10 mouse cellular contexts compared by ENCODE assay signal in the genomic region with DNA sequence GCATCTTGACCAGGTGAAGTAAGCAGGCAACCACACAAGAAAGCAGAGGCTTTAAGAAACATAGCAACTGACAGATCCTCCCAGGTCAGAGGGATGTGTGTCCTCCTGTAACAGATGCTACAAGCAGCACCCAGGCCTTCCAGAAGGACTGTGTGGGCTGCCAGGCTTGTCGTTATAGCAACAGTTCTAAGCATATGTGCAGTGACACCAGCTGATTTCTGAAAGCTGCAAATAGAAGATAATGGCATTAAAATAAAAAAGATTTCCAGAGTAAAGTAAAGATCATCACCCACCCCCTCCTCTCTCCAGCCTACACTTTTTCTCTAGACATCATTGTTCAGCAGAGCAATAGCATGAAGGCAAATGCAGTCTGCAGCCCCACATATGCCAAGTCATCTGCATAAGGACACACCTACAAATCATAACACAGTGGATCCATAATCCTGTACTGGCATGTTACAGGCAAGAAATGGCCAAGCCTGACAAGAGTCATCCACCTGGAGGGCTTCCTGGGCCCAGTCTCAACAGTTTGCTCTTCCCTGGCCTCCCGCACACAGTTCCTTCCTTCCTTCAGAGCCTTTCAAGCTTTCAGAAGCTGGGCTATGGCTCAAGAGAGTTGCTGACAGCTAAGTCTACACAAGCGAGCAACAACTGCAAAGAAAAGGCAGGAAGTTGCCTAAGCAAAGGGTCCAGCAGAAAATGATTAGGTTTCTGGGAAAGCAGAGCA.
DNase-seq lines count a peak whose midpoint lies in the region; ATAC-seq lines count a peak whose summit lies in the region.
"Had no signal": no experiment of that assay in that cellular context is flagged by ENCODE, and none has a peak within 500 bp of the region (broad histone marks: within the 10 kb centered on the region; RNA-seq: fewer than 3 reads in every experiment).

No protein-coding gene starts in this region.

- no peak overlapping the region for H3K4me2 ChIP-seq in heart, embryonic 12.5 days

- 40% methylated on average over 3 of the region's 3 CpGs for WGBS in heart, embryonic 12.5 days

- H3K9ac ChIP-seq in heart, embryonic 12.5 days, result no peak overlapping the region

- DNase-seq in heart, postnatal 4 days, result no peak
- DNase-seq in brain, adult 2 months (ENCODE audit: low read depth, low spot score), result peak; percentile 95
- peak; percentile 55 to 60 for DNase-seq in frontal cortex, postnatal 14 days (ENCODE audit: low spot score in 2 of 2)
- peak; percentile 46 to 77 for DNase-seq in left cerebral cortex, postnatal 10 days (ENCODE audit: extremely low spot score in 1 of 2, low spot score in 2 of 2)
- no peak for DNase-seq in thymus, postnatal 14 days
- no peak for DNase-seq in adrenal gland, adult 18-20 months (ENCODE audit: low spot score in 2 of 2)
- no peak for DNase-seq in embryo, embryonic 10.5 days (ENCODE audit: low spot score)

- H3K4me3 ChIP-seq in heart, embryonic 12.5 days, result no peak overlapping the region
- H3K4me3 ChIP-seq: myocyte had no signal

- 0 out of 2 replicates have a peak overlapping the region, but pooled peaks have one; percentile 11 for H3K27ac ChIP-seq in heart, embryonic 12.5 days (ENCODE audit: poor library complexity, severe bottlenecking)

- no peaks in the 10 kb centered on the region for H3K27me3 ChIP-seq in heart, embryonic 12.5 days (replicated peaks)
- H3K27me3 ChIP-seq: CH12.LX had no signal

- peaks cover 5% of the 10 kb centered on the region; the same call in 1 of the 2 replicates for H3K36me3 ChIP-seq in heart, embryonic 12.5 days

- no peak for ATAC-seq in heart, embryonic 12.5 days (ENCODE audit: insufficient number of reproducible peaks, low FRiP score)

- peaks cover 52% of the 10 kb centered on the region for H3K4me1 ChIP-seq in heart, embryonic 12.5 days (replicated peaks)

- intact Hi-C loops in left cerebral cortex, postnatal 10 days (cut with DNase I), result no loop called here

- H3K9me3 ChIP-seq in heart, embryonic 12.5 days (replicated peaks), result no peaks in the 10 kb centered on the region

Comparison
In these comparisons a context has a peak if more than half of its experiments do, and no peak if none do; other contexts are left out.
1. DNase-seq: peak in brain, adult 2 months (single experiment), frontal cortex, postnatal 14 days (2 of 2) and left cerebral cortex, postnatal 10 days (2 of 2); none in heart, postnatal 4 days (single experiment), thymus, postnatal 14 days (single experiment), adrenal gland, adult 18-20 months (0 of 2) and embryo, embryonic 10.5 days (single experiment).